Mouse (Mus musculus) lung, adult 2 months (tissue): ENCODE results near the gene Vezt.

Experiments
- CTCF ChIP-seq: fragments of 200-500 bp; IDR thresholded peaks from 2 replicates; pipeline ENCODE4 v1.5.1; 2011; ENCODE audit warnings: mild to moderate bottlenecking, low read length, control low read depth; ENCODE audit not compliant: insufficient read depth
- POLR2A ChIP-seq: fragments of 200-500 bp; IDR thresholded peaks from 2 replicates; pipeline ENCODE4 v1.6.1; 2011; ENCODE audit warnings: low read depth, mild to moderate bottlenecking, control low read depth, low read length, borderline replicate concordance; ENCODE audit errors: extremely low read depth

- no peak for TF ChIP-seq CTCF
- TF ChIP-seq POLR2A = no peak
Observed at GRCm38 (mm10) chr10:93889976-93890375, 145.6 kb downstream of the Vezt start.
